Mouse (Mus musculus) kidney, adult 10 weeks (tissue): ENCODE results near the gene Gm20896. TPM values are rescaled to one million over a fixed set of nuclear protein-coding genes. Genes with fewer than 3 reads are reported as not detected.

Source experiments
- polyA plus RNA-seq: library from polyadenylated mRNA; stranded (reverse); fragments of 350-450 nt; fragmentation: Illumina TruSeq; extraction: RNeasy Lipid Tissue Mini Kit (QIAGEN cat#74804); gene quantifications from one replicate; pipeline ENCODE4 v1.2.3, GENCODE M21; 2014; ENCODE audit warnings: low read depth, low replicate concordance

The Gm20896 gene
- not detected for polyA plus RNA-seq

GRCm38 (mm10) chrY:35921426-35921825, at the start of gene Gm20896:
Gene Gm20896, minus strand, starts transcription at chrY:35921526.

